Mouse (Mus musculus) intestine, embryonic 15.5 days (tissue): ENCODE data around the gene B4galnt3. TPM values are rescaled to one million over a fixed set of nuclear protein-coding genes. Genes with fewer than 3 reads are reported as not detected.
"Not testable (repeated sequence)": the region's sequence is repeated elsewhere in the genome, so short reads cannot be mapped to it uniquely, and the experiment has no call there.

Experiments used
- ATAC-seq: fragments of 200-750 bp; cut with Nextera tagmentation; 2 replicates; pipeline ENCODE4 v1.8.0; 2017; ENCODE audit warnings: moderate TSS enrichment, moderate library complexity
- H3K27ac ChIP-seq: fragments of 300-500 bp; sonication (generic); 2 replicates; pipeline ENCODE4 v1.5.1; 2015; ENCODE audit warnings: mild to moderate bottlenecking, inconsistent platforms
- H3K27me3 ChIP-seq: fragments of 300-500 bp; sonication (generic); replicated peaks from 2 replicates; pipeline ENCODE4 v1.6.1; 2015; ENCODE audit warnings: inconsistent platforms
- H3K36me3 ChIP-seq: fragments of 300-500 bp; sonication (generic); 2 replicates; pipeline ENCODE4 v1.6.1; 2015; ENCODE audit warnings: inconsistent platforms
- H3K4me1 ChIP-seq: fragments of 300-500 bp; sonication (generic); replicated peaks from 2 replicates; pipeline ENCODE4 v1.6.1; 2015; ENCODE audit warnings: inconsistent platforms
- H3K4me2 ChIP-seq: fragments of 300-500 bp; sonication (generic); replicated peaks from 2 replicates; pipeline ENCODE4 v1.6.1; 2015; ENCODE audit warnings: mild to moderate bottlenecking, inconsistent platforms
- H3K4me3 ChIP-seq: fragments of 300-500 bp; sonication (generic); replicated peaks from 2 replicates; pipeline ENCODE4 v1.5.1; 2015; ENCODE audit warnings: inconsistent platforms
- H3K9ac ChIP-seq: fragments of 300-500 bp; sonication (generic); 2 replicates; pipeline ENCODE4 v1.6.1; 2015; ENCODE audit warnings: inconsistent platforms
- H3K9me3 ChIP-seq: fragments of 300-500 bp; sonication (generic); 2 replicates; pipeline ENCODE4 v1.6.1; 2016; ENCODE audit warnings: inconsistent platforms
- WGBS: fragments of 180-500 bp; shearing (Covaris S2); methylation state at CpG from one replicate; pipeline ENCODE4 v1.1.7; 2015; 5-methylcytosine and 5-hydroxymethylcytosine counted together
- polyA plus RNA-seq: library from polyadenylated mRNA; unstranded; fragments of >200 nt; fragmentation: Nextera tagmentation; extraction: Ambion mirVana; gene quantifications from 2 replicates; pipeline ENCODE4 v1.2.1, GENCODE M21; 2015

B4galnt3 gene
- polyA plus RNA-seq, 1 experiment from 2014 or later: 1.4 TPM

DNA sequence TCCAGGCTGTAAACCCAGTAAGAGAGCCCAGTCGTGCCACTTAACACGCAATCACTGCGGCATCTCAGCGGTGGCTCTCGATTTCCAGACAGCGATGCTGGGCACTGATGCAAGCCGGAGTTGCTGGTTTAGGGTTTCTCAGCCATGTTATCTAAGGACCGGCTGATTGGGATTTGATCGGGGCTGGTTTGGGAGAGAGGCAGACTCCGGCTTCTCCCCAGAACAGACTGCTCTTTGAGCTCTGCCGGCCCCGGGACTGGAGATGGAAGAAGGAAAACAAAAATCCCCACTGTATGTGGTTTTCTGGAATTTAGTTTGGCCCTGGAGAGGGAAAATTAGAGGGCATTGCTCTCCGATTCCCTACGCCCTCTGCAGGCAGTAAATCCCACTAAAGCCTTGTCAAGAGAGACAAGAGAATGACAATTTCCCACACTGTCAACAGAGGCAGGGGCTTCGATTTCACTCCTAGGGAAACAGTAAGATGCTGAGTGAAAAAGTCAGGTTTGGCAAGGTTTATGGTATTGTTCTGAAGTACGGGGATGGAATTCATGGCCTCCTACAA lies 8.5 kb upstream of the B4galnt3 start:
- no peaks in the 10 kb centered on the region for H3K4me1 ChIP-seq
- no peak for ATAC-seq
- no peak overlapping the region for H3K27ac ChIP-seq
- no peaks in the 10 kb centered on the region for H3K27me3 ChIP-seq
- peak overlapping the region; percentile 36 for H3K4me2 ChIP-seq
- 21% methylated on average over 16 of the region's 16 CpGs for WGBS
- no peaks in the 10 kb centered on the region for H3K36me3 ChIP-seq
- no peak overlapping the region for H3K4me3 ChIP-seq
- no peaks in the 10 kb centered on the region for H3K9me3 ChIP-seq
- no peak overlapping the region for H3K9ac ChIP-seq

DNA sequence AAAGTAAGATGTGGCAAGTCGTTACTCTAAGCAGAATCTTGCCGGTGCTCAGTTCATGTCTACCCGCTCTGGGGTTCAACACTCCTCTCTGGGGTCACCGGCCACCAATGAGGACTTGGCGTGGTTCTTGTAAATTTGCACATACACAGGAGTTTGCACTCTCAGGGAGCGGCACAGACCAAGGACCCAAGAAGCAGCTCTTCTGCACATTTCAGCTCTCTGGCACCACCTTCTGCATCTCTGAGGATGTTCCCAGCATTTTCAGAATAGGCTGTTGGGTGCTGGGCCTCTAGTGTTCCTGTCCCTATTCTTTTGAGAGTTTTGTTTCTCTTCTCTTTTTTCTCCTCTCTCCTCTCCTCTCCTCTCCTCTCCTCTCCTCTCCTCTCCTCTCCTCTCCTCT lies 6.8 kb upstream of the B4galnt3 start:
- no peaks in the 10 kb centered on the region for H3K4me1 ChIP-seq
- peak; percentile 74 for ATAC-seq

DNA sequence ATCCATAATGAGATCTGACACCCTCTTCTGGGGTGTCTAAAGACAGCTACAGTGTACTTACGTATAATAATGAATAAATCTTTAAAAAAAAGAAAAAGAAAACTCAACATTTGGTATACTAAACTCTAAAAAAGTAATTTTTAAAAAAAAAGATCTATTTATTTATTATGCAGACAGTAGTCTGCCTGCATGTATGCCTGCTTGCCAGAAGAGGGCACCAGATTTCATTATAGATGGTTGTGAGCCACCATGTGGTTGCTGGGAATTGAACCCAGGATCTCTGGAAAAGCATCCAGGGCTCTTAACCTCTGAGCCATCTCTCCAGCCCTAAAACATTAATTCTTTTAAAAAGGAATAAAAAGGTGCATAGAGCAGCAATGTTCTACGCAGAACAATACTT lies 2.2 kb upstream of the B4galnt3 start:
- H3K36me3 ChIP-seq, H3K9ac ChIP-seq, ATAC-seq, H3K4me2 ChIP-seq, H3K4me3 ChIP-seq, H3K4me1 ChIP-seq, H3K27me3 ChIP-seq, H3K27ac ChIP-seq, H3K9me3 ChIP-seq: not testable (repeated sequence)
- WGBS: 88% methylated on average over 2 of the region's 2 CpGs

More for the DNA sequence above, 6.8 kb upstream of the B4galnt3 start:
- no peak overlapping the region for H3K9ac ChIP-seq
- no peaks in the 10 kb centered on the region for H3K9me3 ChIP-seq
- no peak overlapping the region for H3K4me3 ChIP-seq
- H3K36me3 ChIP-seq: no peaks in the 10 kb centered on the region
- no peaks in the 10 kb centered on the region for H3K27me3 ChIP-seq
- 20% methylated on average over 6 of the region's 6 CpGs for WGBS
- H3K27ac ChIP-seq: no peak overlapping the region
- no peak overlapping the region for H3K4me2 ChIP-seq

GRCm38 (mm10) chr6:120294785-120295133 lies 400 bp upstream of the B4galnt3 start:
- peak; percentile 94 for ATAC-seq
- H3K4me1 ChIP-seq: peaks cover 4% of the 10 kb centered on the region; the same call in 1 of the 2 replicates
- H3K9me3 ChIP-seq: no peaks in the 10 kb centered on the region
- H3K4me3 ChIP-seq: peak overlapping the region; percentile 77
- no peaks in the 10 kb centered on the region for H3K36me3 ChIP-seq
- H3K9ac ChIP-seq: peak overlapping the region; percentile 65
- peaks cover 9% of the 10 kb centered on the region for H3K27me3 ChIP-seq
- H3K4me2 ChIP-seq: peak overlapping the region; percentile 99
- H3K27ac ChIP-seq: peak overlapping the region; percentile 52
- 2% methylated on average over 16 of the region's 16 CpGs for WGBS

GRCm38 (mm10) chr6:120291396-120292009 lies 2.9 kb downstream of the B4galnt3 start:
- Histone ChIP-seq H3K27me3 (peaks cover 9% of the 10 kb centered on the region), H3K9ac (no peak overlapping the region), H3K4me2 (no peak overlapping the region), H3K36me3 (no peaks in the 10 kb centered on the region), H3K9me3 (no peaks in the 10 kb centered on the region), H3K27ac (no peak overlapping the region), H3K4me1 (peaks cover 4% of the 10 kb centered on the region; the same call in 1 of the 2 replicates), H3K4me3 (no peak overlapping the region)
- no peak for ATAC-seq
- 82% methylated on average over 7 of the region's 7 CpGs for WGBS

GRCm38 (mm10) chr6:120289430-120289829 lies 4.9 kb downstream of the B4galnt3 start:
- H3K36me3 ChIP-seq: no peaks in the 10 kb centered on the region
- no peak overlapping the region for H3K27ac ChIP-seq
- H3K4me1 ChIP-seq: no peaks in the 10 kb centered on the region
- no peak overlapping the region for H3K9ac ChIP-seq
- ATAC-seq: no peak
- peaks cover 9% of the 10 kb centered on the region for H3K27me3 ChIP-seq
- WGBS: 87% methylated on average over 4 of the region's 4 CpGs
- H3K4me3 ChIP-seq: no peak overlapping the region
- no peak overlapping the region for H3K4me2 ChIP-seq
- no peaks in the 10 kb centered on the region for H3K9me3 ChIP-seq

DNA sequence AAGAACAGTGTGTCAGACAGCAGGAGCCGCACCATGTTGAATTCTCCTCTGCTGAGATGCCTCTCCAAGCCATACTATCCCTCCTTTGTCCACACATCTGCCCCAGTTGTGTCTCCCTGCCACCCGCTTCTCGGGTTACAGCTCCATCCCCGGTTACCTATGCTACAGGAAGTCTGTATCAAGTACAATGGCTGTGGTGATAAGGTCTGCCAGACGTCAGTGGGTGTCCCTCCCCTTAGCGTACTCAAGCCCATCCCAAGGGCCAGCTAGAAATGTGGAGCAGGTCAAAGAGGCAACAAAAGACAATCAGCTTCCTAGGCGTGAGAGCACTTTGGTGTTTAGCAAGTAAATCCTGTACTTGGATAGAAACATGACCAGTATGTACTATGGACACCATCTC lies 5.8 kb downstream of the B4galnt3 start:
- Histone ChIP-seq H3K27me3 (peaks cover 4% of the 10 kb centered on the region; the same call in 1 of the 2 replicates), H3K4me3 (no peak overlapping the region), H3K4me1 (no peaks in the 10 kb centered on the region), H3K4me2 (no peak overlapping the region), H3K9me3 (no peaks in the 10 kb centered on the region), H3K36me3 (no peaks in the 10 kb centered on the region), H3K27ac (no peak overlapping the region), H3K9ac (no peak overlapping the region)
- 38% methylated on average over 7 of the region's 7 CpGs for WGBS
- no peak for ATAC-seq

- H3K9me3 ChIP-seq: no peaks in the 10 kb centered on the region
- no peak overlapping the region for H3K4me2 ChIP-seq
- H3K9ac ChIP-seq: no peak overlapping the region
- WGBS: 84% methylated on average over 9 of the region's 9 CpGs
- H3K27me3 ChIP-seq: no peaks in the 10 kb centered on the region
- H3K36me3 ChIP-seq: no peaks in the 10 kb centered on the region
- H3K4me3 ChIP-seq: no peak overlapping the region
- no peaks in the 10 kb centered on the region for H3K4me1 ChIP-seq
- ATAC-seq: no peak
- no peak overlapping the region for H3K27ac ChIP-seq
These were observed 7.1 kb downstream of the B4galnt3 start for GRCm38 (mm10) chr6:120287279-120287678.

DNA sequence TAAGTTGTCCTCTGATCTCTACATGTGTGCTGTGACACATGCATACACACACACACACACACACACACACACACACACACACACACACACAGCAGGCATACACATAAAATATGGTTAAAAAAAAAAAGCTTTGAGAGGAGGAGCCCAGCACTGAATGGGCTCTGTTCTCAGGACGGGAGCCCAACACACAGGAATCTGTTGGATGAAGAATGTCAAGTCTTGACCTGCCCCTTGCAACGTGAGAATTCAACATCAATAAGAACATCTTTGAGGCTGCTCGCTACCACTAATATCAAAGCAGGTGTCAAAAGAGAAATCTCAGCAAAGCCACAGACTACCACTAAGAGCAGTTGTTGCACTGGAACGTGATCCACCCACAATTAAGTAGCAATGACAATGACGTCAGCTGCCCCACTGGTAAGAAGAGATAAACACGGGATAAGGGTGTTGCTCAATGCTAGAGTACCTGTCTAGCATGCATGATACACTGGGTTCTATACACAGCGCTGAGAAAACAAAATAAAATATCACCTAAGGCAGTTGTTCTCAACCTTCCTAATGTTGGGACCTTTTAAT lies 17.4 kb downstream of the B4galnt3 start:
- no peak overlapping the region for H3K9ac ChIP-seq
- H3K4me1 ChIP-seq: no peaks in the 10 kb centered on the region
- H3K9me3 ChIP-seq: no peaks in the 10 kb centered on the region
- no peak overlapping the region for H3K27ac ChIP-seq
- no peak overlapping the region for H3K4me3 ChIP-seq
- no peaks in the 10 kb centered on the region for H3K27me3 ChIP-seq
- no peaks in the 10 kb centered on the region for H3K36me3 ChIP-seq
- H3K4me2 ChIP-seq: no peak overlapping the region
- ATAC-seq: 0 out of 2 replicates have a peak, but pooled peaks have one; percentile 51
- 67% methylated on average over 7 of the region's 7 CpGs for WGBS

GRCm38 (mm10) chr6:120275301-120275700 lies 19.1 kb downstream of the B4galnt3 start:
- H3K27ac ChIP-seq: no peak overlapping the region
- no peak overlapping the region for H3K9ac ChIP-seq
- H3K27me3 ChIP-seq: no peaks in the 10 kb centered on the region
- H3K4me1 ChIP-seq: no peaks in the 10 kb centered on the region
- WGBS: 53% methylated on average over 6 of the region's 6 CpGs
- H3K36me3 ChIP-seq: no peaks in the 10 kb centered on the region
- H3K9me3 ChIP-seq: no peaks in the 10 kb centered on the region
- H3K4me2 ChIP-seq: no peak overlapping the region
- no peak for ATAC-seq
- H3K4me3 ChIP-seq: no peak overlapping the region

DNA sequence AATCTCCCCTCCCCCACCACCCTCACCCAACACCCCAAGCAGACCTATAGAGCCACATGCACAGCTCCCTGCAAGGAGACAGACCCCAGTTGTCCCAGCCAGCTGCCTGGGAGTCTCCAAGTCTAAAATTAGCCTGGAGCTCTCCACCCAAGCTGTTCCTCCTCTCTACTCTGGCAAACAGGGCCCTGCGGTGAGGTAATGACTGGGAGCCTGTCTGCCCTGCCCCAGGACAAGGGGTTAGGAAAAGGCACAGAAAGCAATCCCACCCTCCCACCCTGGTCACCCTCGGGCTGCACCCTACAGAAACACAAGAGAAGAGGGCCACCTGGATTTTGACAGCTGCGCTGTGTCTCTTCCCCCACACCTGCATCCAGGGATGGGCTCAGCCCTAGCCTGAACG lies 19.5 kb downstream of the B4galnt3 start:
- 43% methylated on average over 4 of the region's 4 CpGs for WGBS
- Histone ChIP-seq H3K4me2 (no peak overlapping the region), H3K27me3 (no peaks in the 10 kb centered on the region), H3K36me3 (no peaks in the 10 kb centered on the region), H3K27ac (no peak overlapping the region), H3K9ac (no peak overlapping the region), H3K4me3 (no peak overlapping the region), H3K4me1 (no peaks in the 10 kb centered on the region), H3K9me3 (no peaks in the 10 kb centered on the region)
- 0 out of 2 replicates have a peak, but pooled peaks have one; percentile 28 for ATAC-seq

DNA sequence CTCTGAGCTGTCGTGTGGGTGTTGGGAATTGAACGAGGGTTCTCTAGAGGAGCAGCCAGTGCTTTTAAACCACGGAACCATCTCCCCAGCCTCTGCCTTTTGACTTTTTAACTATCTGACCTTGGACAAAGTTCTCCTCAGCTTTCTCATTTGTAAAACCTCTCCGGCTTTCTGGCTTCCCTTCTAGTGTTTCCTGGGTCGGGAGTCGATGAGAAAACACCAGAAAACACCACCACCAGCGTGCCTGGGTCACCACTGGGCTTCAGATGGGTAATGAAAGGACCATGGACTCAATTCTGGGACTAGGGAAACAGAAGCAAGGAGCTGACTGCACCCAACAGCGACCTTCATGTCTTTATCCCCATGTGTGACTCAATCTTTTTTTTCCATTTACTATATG lies 20.2 kb downstream of the B4galnt3 start:
- 74% methylated on average over 8 of the region's 8 CpGs for WGBS
- no peak overlapping the region for H3K4me3 ChIP-seq
- no peak overlapping the region for H3K4me2 ChIP-seq
- H3K27ac ChIP-seq: no peak overlapping the region
- H3K27me3 ChIP-seq: no peaks in the 10 kb centered on the region
- no peak overlapping the region for H3K9ac ChIP-seq
- H3K4me1 ChIP-seq: no peaks in the 10 kb centered on the region
- H3K36me3 ChIP-seq: no peaks in the 10 kb centered on the region
- no peak for ATAC-seq
- H3K9me3 ChIP-seq: no peaks in the 10 kb centered on the region

- H3K36me3 ChIP-seq: no peaks in the 10 kb centered on the region
- H3K4me1 ChIP-seq: 0 out of 2 replicates have a peak, but pooled peaks cover 3% of the 10 kb centered on the region
- no peak overlapping the region for H3K9ac ChIP-seq
- ATAC-seq: peak; percentile 90
- H3K4me2 ChIP-seq: no peak overlapping the region
- 24% methylated on average over 6 of the region's 6 CpGs for WGBS
- no peak overlapping the region for H3K27ac ChIP-seq
- no peaks in the 10 kb centered on the region for H3K9me3 ChIP-seq
- no peaks in the 10 kb centered on the region for H3K27me3 ChIP-seq
- no peak overlapping the region for H3K4me3 ChIP-seq
These were observed 30.2 kb downstream of the B4galnt3 start for GRCm38 (mm10) chr6:120264151-120264550.
